Mouse (Mus musculus) stomach, embryonic 16.5 days (tissue): Measurements from ENCODE around the gene Gm4792. TPM values are rescaled to one million over a fixed set of nuclear protein-coding genes. Genes with fewer than 3 reads are reported as not detected.

ENCODE experiments used
- ATAC-seq: fragments of 200-750 bp; cut with Nextera tagmentation; 2 replicates; pipeline ENCODE4 v1.8.0; 2017; ENCODE audit warnings: moderate number of reproducible peaks, moderate TSS enrichment; ENCODE audit not compliant: insufficient read depth, low FRiP score
- H3K27ac ChIP-seq: fragments of 300-500 bp; sonication (generic); 2 replicates; pipeline ENCODE4 v1.5.1; 2014; ENCODE audit warnings: low read length
- H3K27me3 ChIP-seq: fragments of 300-500 bp; sonication (generic); 2 replicates; pipeline ENCODE4 v1.6.1; 2014; ENCODE audit warnings: low read length, control low read depth, mixed read lengths; ENCODE audit not compliant: control insufficient read depth, insufficient read depth
- H3K36me3 ChIP-seq: fragments of 300-500 bp; sonication (generic); 2 replicates; pipeline ENCODE4 v1.6.1; 2014; ENCODE audit warnings: low read length; ENCODE audit not compliant: control insufficient read depth, insufficient read depth
- H3K4me1 ChIP-seq: fragments of 300-500 bp; sonication (generic); 2 replicates; pipeline ENCODE4 v1.6.1; 2014; ENCODE audit warnings: low read length, control low read depth, mixed read lengths; ENCODE audit not compliant: control insufficient read depth, insufficient read depth
- H3K4me2 ChIP-seq: fragments of 300-500 bp; sonication (generic); 2 replicates; pipeline ENCODE4 v1.6.1; 2014; ENCODE audit warnings: low read depth, low read length, mixed read lengths
- H3K4me3 ChIP-seq: fragments of 300-500 bp; sonication (generic); replicated peaks from 2 replicates; pipeline ENCODE4 v1.5.1; 2014; ENCODE audit warnings: mild to moderate bottlenecking, low read length
- H3K9ac ChIP-seq: fragments of 300-500 bp; sonication (generic); 2 replicates; pipeline ENCODE4 v1.6.1; 2014; ENCODE audit warnings: low read length
- H3K9me3 ChIP-seq: fragments of 300-500 bp; sonication (generic); replicated peaks from 2 replicates; pipeline ENCODE4 v1.6.1; 2016; ENCODE audit warnings: low read length, control low read depth; ENCODE audit not compliant: control insufficient read depth
- WGBS: fragments of 180-500 bp; shearing (Covaris S2); extraction: QIAGEN DNeasy Blood & Tissue Kit; methylation state at CpG from one replicate; pipeline ENCODE4 v1.1.7; 2014; 5-methylcytosine and 5-hydroxymethylcytosine counted together
- polyA plus RNA-seq: library from polyadenylated mRNA; unstranded; fragments of >200 nt; fragmentation: Nextera tagmentation; extraction: Ambion mirVana; gene quantifications from 2 replicates; pipeline ENCODE4 v1.2.1, GENCODE M21; 2015

Gene Gm4792
- polyA plus RNA-seq, 1 experiment from 2014 or later: not detected

DNA sequence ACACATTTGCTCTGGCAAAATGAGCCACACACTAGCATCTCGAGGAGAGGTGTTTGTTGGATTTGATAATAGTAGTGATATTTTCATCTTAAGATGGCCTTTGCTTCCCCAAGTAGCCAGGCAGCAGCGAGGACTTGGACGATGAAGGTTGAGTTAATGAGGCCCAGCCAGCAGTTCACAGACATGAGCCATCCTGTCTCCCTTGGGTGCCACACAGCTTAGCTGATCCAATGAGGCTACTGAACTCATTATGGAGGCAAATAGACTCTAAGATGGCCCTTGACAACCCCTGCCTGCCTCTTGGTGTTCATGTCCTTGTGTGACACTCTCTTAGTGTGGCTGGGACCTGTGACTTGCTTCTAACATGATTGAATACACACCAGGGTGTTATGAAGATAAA, 43.7 kb downstream of the Gm4792 start:
- ATAC-seq: no peak
- Histone ChIP-seq H3K9ac (no peak overlapping the region), H3K4me3 (no peak overlapping the region), H3K4me2 (no peak overlapping the region), H3K27me3 (no peaks in the 10 kb centered on the region), H3K9me3 (no peaks in the 10 kb centered on the region), H3K36me3 (no peaks in the 10 kb centered on the region), H3K27ac (no peak overlapping the region), H3K4me1 (no peaks in the 10 kb centered on the region; the same call in 1 of the 2 replicates)
- 67% methylated on average over 3 of the region's 3 CpGs for WGBS

GRCm38 (mm10) chr10:94253260-94253807, 45.2 kb downstream of the Gm4792 start:
- no peak for ATAC-seq
- H3K27me3 ChIP-seq: no peaks in the 10 kb centered on the region
- 78% methylated on average over 17 of the region's 17 CpGs for WGBS
- H3K4me2 ChIP-seq: no peak overlapping the region
- H3K4me3 ChIP-seq: no peak overlapping the region
- no peaks in the 10 kb centered on the region; the same call in 1 of the 2 replicates for H3K4me1 ChIP-seq
- H3K9me3 ChIP-seq: no peaks in the 10 kb centered on the region
- H3K36me3 ChIP-seq: no peaks in the 10 kb centered on the region
- H3K9ac ChIP-seq: no peak overlapping the region
- no peak overlapping the region for H3K27ac ChIP-seq

- Histone ChIP-seq H3K27ac (peak overlapping the region; percentile 72), H3K27me3 (no peaks in the 10 kb centered on the region), H3K4me2 (peak overlapping the region; percentile 4; the same call in 1 of the 2 replicates), H3K36me3 (no peaks in the 10 kb centered on the region), H3K4me3 (no peak overlapping the region), H3K4me1 (no peaks in the 10 kb centered on the region; the same call in 1 of the 2 replicates), H3K9ac (no peak overlapping the region), H3K9me3 (no peaks in the 10 kb centered on the region)
- 39% methylated on average over 22 of the region's 22 CpGs for WGBS
- ATAC-seq: peak; percentile 92
These were observed 48.7 kb downstream of the Gm4792 start for GRCm38 (mm10) chr10:94249575-94250456.

- H3K4me1 ChIP-seq: no peaks in the 10 kb centered on the region; the same call in 1 of the 2 replicates
- H3K9me3 ChIP-seq: no peaks in the 10 kb centered on the region
- no peak for ATAC-seq
- H3K9ac ChIP-seq: no peak overlapping the region
- WGBS: 78% methylated on average over 7 of the region's 7 CpGs
- no peak overlapping the region for H3K4me2 ChIP-seq
- no peak overlapping the region for H3K4me3 ChIP-seq
- H3K36me3 ChIP-seq: no peaks in the 10 kb centered on the region
- H3K27me3 ChIP-seq: no peaks in the 10 kb centered on the region
- no peak overlapping the region for H3K27ac ChIP-seq
These were observed 50.7 kb downstream of the Gm4792 start for GRCm38 (mm10) chr10:94247748-94248349.

Other genes with a start within 250 kb of the Gm4792 start
- 9.9 and 11.0 TPM in 2 replicates for gene Nr2c1, start 150.7 kb downstream of the Gm4792 start, polyA plus RNA-seq
- gene Ndufa12, start 100.0 kb downstream of the Gm4792 start, polyA plus RNA-seq: 305 and 331 TPM in 2 replicates
- gene Tmcc3, start 13.2 kb upstream of the Gm4792 start, polyA plus RNA-seq: 12.9 and 15.5 TPM in 2 replicates